Mouse (Mus musculus) lung, adult 2 months (tissue): ENCODE results near the gene Casc3.

Source experiments
- CTCF ChIP-seq: fragments of 200-500 bp; IDR thresholded peaks from 2 replicates; pipeline ENCODE4 v1.5.1; 2011; ENCODE audit warnings: mild to moderate bottlenecking, low read length, control low read depth; ENCODE audit not compliant: insufficient read depth
- POLR2A ChIP-seq: fragments of 200-500 bp; IDR thresholded peaks from 2 replicates; pipeline ENCODE4 v1.6.1; 2011; ENCODE audit warnings: low read depth, mild to moderate bottlenecking, control low read depth, low read length, borderline replicate concordance; ENCODE audit errors: extremely low read depth

GRCm38 (mm10) chr11:98795015-98795713, 9.5 kb upstream of the Casc3 start, which contains the start of gene Msl1:
- no peak; the same call in none of the 2 replicates for TF ChIP-seq POLR2A
- TF ChIP-seq CTCF, result no peak
